Mouse (Mus musculus): ENCODE data around the gene Bmper.

GRCm38 (mm10) chr9:23358108-23358507 is 135.2 kb downstream of the Bmper start:
- TF ChIP-seq FLI1 (IDR thresholded peaks at IDR 0.05; ENCODE audit: low read length) = no peak
- TF ChIP-seq GATA1 (IDR thresholded peaks at IDR 0.05; ENCODE audit: borderline replicate concordance, low read length) = no peak

Data from megakaryocyte, embryonic 14.5 days (primary cell).